Mouse (Mus musculus): ENCODE data around the gene Wdr90.

DNA sequence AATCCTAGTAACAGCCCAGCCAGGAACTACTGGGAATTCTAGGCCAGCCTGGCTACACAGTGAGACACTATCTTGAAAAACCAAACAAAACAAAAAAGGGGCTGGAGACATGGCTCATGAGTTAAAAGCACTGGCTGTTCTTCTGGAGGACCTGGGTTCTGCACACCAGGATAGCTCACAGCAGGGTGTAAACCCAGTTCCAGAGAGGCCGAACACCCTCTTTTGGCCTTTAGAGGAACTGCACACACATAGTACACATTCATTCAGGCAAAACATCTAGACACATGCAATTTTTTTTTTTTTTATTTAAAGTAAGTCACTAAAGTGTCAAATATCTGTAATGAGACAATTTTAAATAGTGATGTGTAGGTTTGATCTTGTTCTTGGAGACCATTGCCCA, 38.9 kb upstream of the Wdr90 start:
- 0 out of 2 replicates have a peak, but pooled peaks have one; percentile 6 for TF ChIP-seq CTCF (IDR thresholded peaks at IDR 0.05)
- no peak for TF ChIP-seq POLR2A (IDR thresholded peaks at IDR 0.05; ENCODE audit: insufficient read depth, low read depth, low read length)
- no peak for TF ChIP-seq EP300 (IDR thresholded peaks at IDR 0.05; ENCODE audit: insufficient read depth, low read depth, low read length)

Measured in heart, adult 2 months (tissue).